Mouse (Mus musculus): ENCODE measurements at regions not wholly inside any gene's neighbourhood (a gene's known extent, or its start where the extent isn't known, plus 50 kb on each side); places are given as distances from the start of the nearest gene placed in this dataset.

DNA sequence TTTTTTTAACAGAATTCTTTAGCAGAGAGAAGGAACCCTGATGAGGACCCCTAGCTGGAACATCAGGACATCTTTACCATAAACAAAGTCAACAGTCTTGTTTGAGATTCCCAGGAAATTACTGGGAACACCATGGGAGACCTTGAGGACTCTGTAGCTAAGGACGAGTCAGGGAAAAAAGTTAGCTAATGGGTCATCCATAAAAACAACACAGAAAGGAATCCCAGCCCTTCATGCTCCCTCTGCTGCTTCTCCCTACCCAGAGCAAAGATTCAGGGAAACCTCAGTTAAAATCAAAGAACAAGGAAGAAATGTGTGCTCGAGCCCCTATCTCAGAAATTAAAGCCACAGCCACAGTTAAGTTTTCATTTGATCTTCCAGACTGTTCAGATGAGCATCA lies 334.7 kb upstream of the Nrp1 start:
- Histone ChIP-seq H3K27me3 (ENCODE audit: control insufficient read depth, insufficient read depth, low read length) (no peaks in the 10 kb centered on the region), H3K4me1 (ENCODE audit: control insufficient read depth, insufficient read depth, low read length) (peaks cover 3% of the 10 kb centered on the region), H3K27ac (ENCODE audit: control insufficient read depth, insufficient read depth, low read depth, low read length) (no peak overlapping the region), H3K36me3 (ENCODE audit: control insufficient read depth, insufficient read depth, low read length) (no peaks in the 10 kb centered on the region), H3K4me3 (ENCODE audit: control insufficient read depth, low read depth, low read length) (no peak overlapping the region)
- TF ChIP-seq CTCF (IDR thresholded peaks at IDR 0.05; ENCODE audit: control insufficient read depth, insufficient read depth, insufficient replicate concordance, low read depth, low read length) (no peak), POLR2A (IDR thresholded peaks at IDR 0.05; ENCODE audit: control insufficient read depth, low read depth, low read length) (no peak)

- H3K36me3 ChIP-seq (ENCODE audit: control insufficient read depth, insufficient read depth, low read length) = no peaks in the 10 kb centered on the region
- no peak overlapping the region for H3K4me3 ChIP-seq (ENCODE audit: control insufficient read depth, low read depth, low read length)
- no peaks in the 10 kb centered on the region for H3K27me3 ChIP-seq (ENCODE audit: control insufficient read depth, insufficient read depth, low read length)
- no peak for TF ChIP-seq POLR2A (IDR thresholded peaks at IDR 0.05; ENCODE audit: control insufficient read depth, low read depth, low read length)
- TF ChIP-seq CTCF (IDR thresholded peaks at IDR 0.05; ENCODE audit: control insufficient read depth, insufficient read depth, insufficient replicate concordance, low read depth, low read length) = no peak
- peaks cover 3% of the 10 kb centered on the region for H3K4me1 ChIP-seq (ENCODE audit: control insufficient read depth, insufficient read depth, low read length)
- H3K27ac ChIP-seq (ENCODE audit: control insufficient read depth, insufficient read depth, low read depth, low read length) = 0 out of 2 replicates have a peak overlapping the region, but pooled peaks have one; percentile 29
Observed at GRCm38 (mm10) chr8:128024774-128025222, 333.6 kb upstream of the Nrp1 start.

DNA sequence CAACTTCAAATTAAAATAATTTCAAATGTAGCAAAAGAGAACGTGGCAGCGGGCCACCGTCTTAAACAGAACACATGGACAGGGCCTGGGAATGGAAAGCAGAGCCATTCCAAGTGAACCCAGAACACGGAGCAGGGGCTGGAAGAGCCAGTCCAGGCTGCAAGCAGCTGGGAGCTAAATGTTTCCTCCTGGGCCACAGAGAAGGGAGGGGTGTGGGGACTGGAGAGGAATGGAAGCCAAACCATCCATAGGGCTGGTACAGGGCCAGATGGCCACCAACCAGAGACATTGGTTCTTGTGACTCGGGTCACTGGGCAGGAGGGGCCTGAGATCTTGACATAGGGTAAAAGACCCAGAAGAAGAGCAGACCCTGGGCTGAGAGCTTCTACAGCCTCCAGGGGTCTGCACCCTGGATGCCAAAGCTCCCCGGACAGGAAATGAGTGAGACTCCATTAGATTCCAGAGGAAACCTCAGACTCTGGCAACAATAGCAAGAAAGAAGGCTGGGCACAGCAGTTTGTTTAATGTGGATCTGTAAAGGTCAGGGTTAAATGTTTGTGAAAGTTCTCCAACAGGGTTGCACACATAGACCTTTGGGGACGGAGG lies 333.1 kb upstream of the Nrp1 start:
- Histone ChIP-seq H3K4me1 (ENCODE audit: control insufficient read depth, insufficient read depth, low read length) (peaks cover 3% of the 10 kb centered on the region), H3K27me3 (ENCODE audit: control insufficient read depth, insufficient read depth, low read length) (no peaks in the 10 kb centered on the region), H3K36me3 (ENCODE audit: control insufficient read depth, insufficient read depth, low read length) (no peaks in the 10 kb centered on the region), H3K4me3 (ENCODE audit: control insufficient read depth, low read depth, low read length) (no peak overlapping the region), H3K27ac (ENCODE audit: control insufficient read depth, insufficient read depth, low read depth, low read length) (peak overlapping the region; percentile 1; the same call in 1 of the 2 replicates)
- TF ChIP-seq POLR2A (IDR thresholded peaks at IDR 0.05; ENCODE audit: control insufficient read depth, low read depth, low read length) (no peak), CTCF (IDR thresholded peaks at IDR 0.05; ENCODE audit: control insufficient read depth, insufficient read depth, insufficient replicate concordance, low read depth, low read length) (no peak)

- Histone ChIP-seq H3K27me3 (ENCODE audit: control insufficient read depth, insufficient read depth, low read length) (no peaks in the 10 kb centered on the region), H3K27ac (ENCODE audit: control insufficient read depth, insufficient read depth, low read depth, low read length) (no peak overlapping the region), H3K36me3 (ENCODE audit: control insufficient read depth, insufficient read depth, low read length) (no peaks in the 10 kb centered on the region), H3K4me1 (ENCODE audit: control insufficient read depth, insufficient read depth, low read length) (peaks cover 3% of the 10 kb centered on the region), H3K4me3 (ENCODE audit: control insufficient read depth, low read depth, low read length) (no peak overlapping the region)
- TF ChIP-seq POLR2A (IDR thresholded peaks at IDR 0.05; ENCODE audit: control insufficient read depth, low read depth, low read length) (no peak), CTCF (IDR thresholded peaks at IDR 0.05; ENCODE audit: control insufficient read depth, insufficient read depth, insufficient replicate concordance, low read depth, low read length) (no peak)
Observed at GRCm38 (mm10) chr8:128026981-128027380, 331.4 kb upstream of the Nrp1 start.

DNA sequence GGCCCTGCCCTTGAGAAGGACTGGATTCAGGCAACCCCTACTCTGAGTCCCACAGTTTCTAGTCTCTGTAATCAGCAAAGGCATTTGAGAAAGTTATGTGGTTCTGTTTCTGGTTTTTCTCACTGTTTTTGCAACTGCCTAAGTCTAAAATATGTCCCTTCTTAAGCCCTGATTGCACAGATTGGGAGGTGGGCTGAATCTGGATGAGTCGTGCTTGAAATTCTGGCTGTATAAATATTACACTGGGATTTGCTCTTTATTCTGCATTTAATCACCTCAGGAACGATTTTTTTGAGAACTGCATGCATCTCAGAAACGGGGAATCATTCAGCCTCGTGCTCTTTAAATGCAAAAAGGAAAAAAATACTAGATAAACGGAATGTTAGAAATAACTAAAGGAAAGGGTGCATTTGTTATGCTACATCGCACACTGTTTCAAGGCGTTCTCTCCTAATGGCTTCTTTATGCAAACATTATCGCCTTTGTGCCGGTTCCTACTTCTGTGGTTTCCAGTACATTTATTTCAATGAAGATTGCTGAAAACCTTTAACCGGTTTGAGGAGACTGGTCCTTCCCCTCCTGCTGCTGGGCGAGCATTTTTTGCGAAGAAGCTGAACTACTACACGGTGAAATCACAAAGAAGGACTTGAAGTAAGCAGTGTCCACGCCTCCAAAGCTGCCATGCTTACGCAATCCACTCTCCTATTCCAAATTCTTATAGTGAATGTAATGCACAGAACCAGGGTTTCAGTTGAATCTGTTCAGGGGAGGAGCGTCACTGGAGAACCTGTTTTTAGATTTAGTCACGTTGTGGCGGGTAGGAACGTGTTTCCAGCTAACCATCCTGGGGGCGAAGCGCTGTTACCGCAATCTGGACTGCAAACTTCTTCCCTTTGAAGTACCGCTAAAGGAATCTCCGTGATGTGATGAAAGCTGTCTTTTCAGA lies 327.8 kb upstream of the Nrp1 start:
- no peak overlapping the region for H3K27ac ChIP-seq (ENCODE audit: control insufficient read depth, insufficient read depth, low read depth, low read length)
- H3K4me1 ChIP-seq (ENCODE audit: control insufficient read depth, insufficient read depth, low read length) = no peaks in the 10 kb centered on the region; the same call in 1 of the 2 replicates
- TF ChIP-seq CTCF (IDR thresholded peaks at IDR 0.05; ENCODE audit: control insufficient read depth, insufficient read depth, insufficient replicate concordance, low read depth, low read length) (no peak), POLR2A (IDR thresholded peaks at IDR 0.05; ENCODE audit: control insufficient read depth, low read depth, low read length) (no peak)
- no peaks in the 10 kb centered on the region for H3K27me3 ChIP-seq (ENCODE audit: control insufficient read depth, insufficient read depth, low read length)
- no peak overlapping the region for H3K4me3 ChIP-seq (ENCODE audit: control insufficient read depth, low read depth, low read length)
- H3K36me3 ChIP-seq (ENCODE audit: control insufficient read depth, insufficient read depth, low read length) = no peaks in the 10 kb centered on the region

DNA sequence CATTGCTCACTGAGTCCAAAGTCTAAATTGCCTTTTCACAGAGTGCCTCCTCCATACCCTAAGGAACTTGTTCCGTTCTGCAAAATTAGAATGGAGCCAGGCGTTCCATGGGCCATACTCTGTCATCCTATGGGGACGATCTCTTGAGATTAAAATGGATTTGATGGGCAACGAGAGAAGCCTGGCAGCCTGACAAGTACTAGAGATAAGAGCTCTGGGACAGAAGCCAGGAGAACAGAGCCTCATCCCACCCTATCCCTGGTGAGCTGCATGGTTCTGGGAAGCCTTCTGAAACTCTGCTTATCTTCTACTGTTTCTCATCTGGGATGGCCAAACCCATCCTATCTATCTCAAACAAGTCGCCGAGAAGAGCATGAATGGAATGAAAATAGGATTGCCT lies 324.3 kb upstream of the Nrp1 start:
- TF ChIP-seq CTCF (IDR thresholded peaks at IDR 0.05; ENCODE audit: control insufficient read depth, insufficient read depth, insufficient replicate concordance, low read depth, low read length) (no peak), POLR2A (IDR thresholded peaks at IDR 0.05; ENCODE audit: control insufficient read depth, low read depth, low read length) (no peak)
- H3K27me3 ChIP-seq (ENCODE audit: control insufficient read depth, insufficient read depth, low read length) = no peaks in the 10 kb centered on the region
- H3K4me1 ChIP-seq (ENCODE audit: control insufficient read depth, insufficient read depth, low read length) = no peaks in the 10 kb centered on the region; the same call in 1 of the 2 replicates
- no peak overlapping the region for H3K27ac ChIP-seq (ENCODE audit: control insufficient read depth, insufficient read depth, low read depth, low read length)
- H3K36me3 ChIP-seq (ENCODE audit: control insufficient read depth, insufficient read depth, low read length) = no peaks in the 10 kb centered on the region
- no peak overlapping the region for H3K4me3 ChIP-seq (ENCODE audit: control insufficient read depth, low read depth, low read length)

GRCm38 (mm10) chr8:128035672-128036071 lies 322.7 kb upstream of the Nrp1 start:
- TF ChIP-seq POLR2A (IDR thresholded peaks at IDR 0.05; ENCODE audit: control insufficient read depth, low read depth, low read length) (no peak), CTCF (IDR thresholded peaks at IDR 0.05; ENCODE audit: control insufficient read depth, insufficient read depth, insufficient replicate concordance, low read depth, low read length) (no peak)
- Histone ChIP-seq H3K27me3 (ENCODE audit: control insufficient read depth, insufficient read depth, low read length) (no peaks in the 10 kb centered on the region), H3K4me3 (ENCODE audit: control insufficient read depth, low read depth, low read length) (no peak overlapping the region), H3K27ac (ENCODE audit: control insufficient read depth, insufficient read depth, low read depth, low read length) (no peak overlapping the region), H3K4me1 (ENCODE audit: control insufficient read depth, insufficient read depth, low read length) (no peaks in the 10 kb centered on the region; the same call in 1 of the 2 replicates), H3K36me3 (ENCODE audit: control insufficient read depth, insufficient read depth, low read length) (no peaks in the 10 kb centered on the region)

Measured in testis, adult 2 months (tissue).